Mouse (Mus musculus) forebrain, postnatal 0 days (tissue): ENCODE measurements around the gene Ano6. TPM values are rescaled to one million over a fixed set of nuclear protein-coding genes. Genes with fewer than 3 reads are reported as not detected.

Source experiments
- ATAC-seq: fragments of 200-750 bp; cut with Nextera tagmentation; 2 replicates; pipeline ENCODE4 v1.8.0; 2017; ENCODE audit warnings: mild to moderate bottlenecking, moderate library complexity
- DNase-seq: peaks from one replicate; pipeline ENCODE4 v3.0.0-alpha.2; 2015
- H3K27ac ChIP-seq: fragments of 300-500 bp; sonication (generic); 2 replicates; pipeline ENCODE4 v1.5.1; 2014; ENCODE audit warnings: low read depth, mild to moderate bottlenecking, antibody characterized with exemption, low read length, moderate library complexity, mixed read lengths
- H3K27me3 ChIP-seq: fragments of 300-500 bp; sonication (generic); 2 replicates; pipeline ENCODE4 v1.6.1; 2014; ENCODE audit warnings: mild to moderate bottlenecking, low read length, mixed read lengths; ENCODE audit not compliant: insufficient read depth
- H3K36me3 ChIP-seq: fragments of 300-500 bp; sonication (generic); 2 replicates; pipeline ENCODE4 v1.6.1; 2014; ENCODE audit warnings: mild to moderate bottlenecking, moderate library complexity; ENCODE audit not compliant: insufficient read depth
- H3K4me1 ChIP-seq: fragments of 300-500 bp; sonication (generic); 2 replicates; pipeline ENCODE4 v1.6.1; 2014; ENCODE audit warnings: antibody characterized with exemption; ENCODE audit not compliant: insufficient read depth
- H3K4me2 ChIP-seq: fragments of 300-500 bp; sonication (generic); 2 replicates; pipeline ENCODE4 v1.6.1; 2014; ENCODE audit warnings: low read depth, mild to moderate bottlenecking, moderate library complexity
- H3K4me3 ChIP-seq: fragments of 300-500 bp; sonication (generic); 2 replicates; pipeline ENCODE4 v1.5.1; 2014; ENCODE audit warnings: low read depth, low read length, mixed read lengths
- H3K9ac ChIP-seq: fragments of 300-500 bp; sonication (generic); 2 replicates; pipeline ENCODE4 v1.6.1; 2014; ENCODE audit warnings: mild to moderate bottlenecking
- H3K9me3 ChIP-seq: fragments of 300-500 bp; sonication (generic); 2 replicates; pipeline ENCODE4 v1.6.1; 2016; ENCODE audit warnings: low read length
- CTCF ChIP-seq: sonication (generic); IDR thresholded peaks from 2 replicates; pipeline ENCODE4 v1.5.1; 2016; ENCODE audit warnings: antibody characterized with exemption, control low read depth, low read depth
- WGBS: fragments of 180-500 bp; shearing (Covaris S2); extraction: QIAGEN DNeasy Blood & Tissue Kit; methylation state at CpG from one replicate; pipeline ENCODE4 v1.1.7; 2014; 5-methylcytosine and 5-hydroxymethylcytosine counted together
- polyA plus RNA-seq: library from polyadenylated mRNA; unstranded; fragments of >200 nt; fragmentation: Nextera tagmentation; extraction: Ambion mirVana; gene quantifications from 2 replicates; pipeline ENCODE4 v1.2.1, GENCODE M21; 2015
- total RNA-seq: library from RNA; depleted of rRNA; stranded (reverse); fragments of >200 nt; gene quantifications from 2 replicates; pipeline ENCODE4 v1.2.3, GENCODE M21; 2014

Gene Ano6
- total and polyA plus RNA-seq, 2 experiments from 2014 or later = 17.2 to 32.6 TPM

- Histone ChIP-seq H3K36me3 (no peaks in the 10 kb centered on the region), H3K4me1 (no peaks in the 10 kb centered on the region), H3K27ac (no peak overlapping the region), H3K4me2 (no peak overlapping the region), H3K4me3 (no peak overlapping the region), H3K9ac (no peak overlapping the region), H3K9me3 (no peaks in the 10 kb centered on the region), H3K27me3 (no peaks in the 10 kb centered on the region)
- peak; percentile 49 for TF ChIP-seq CTCF
- 78% methylated on average over 7 of the region's 7 CpGs for WGBS
- no peak for DNase-seq
- no peak for ATAC-seq
These were observed 22.8 kb upstream of the Ano6 start for GRCm38 (mm10) chr15:95767825-95768224.

- no peak overlapping the region for H3K4me3 ChIP-seq
- H3K27me3 ChIP-seq = no peaks in the 10 kb centered on the region
- TF ChIP-seq CTCF = no peak
- WGBS = 90% methylated on average over 5 of the region's 5 CpGs
- H3K36me3 ChIP-seq = no peaks in the 10 kb centered on the region
- H3K4me2 ChIP-seq = no peak overlapping the region
- no peaks in the 10 kb centered on the region for H3K4me1 ChIP-seq
- no peaks in the 10 kb centered on the region for H3K9me3 ChIP-seq
- no peak overlapping the region for H3K27ac ChIP-seq
- no peak for ATAC-seq
- no peak for DNase-seq
- no peak overlapping the region for H3K9ac ChIP-seq
These were observed 21.9 kb upstream of the Ano6 start for GRCm38 (mm10) chr15:95768703-95769102.

- no peak overlapping the region for H3K4me2 ChIP-seq
- no peak overlapping the region for H3K9ac ChIP-seq
- ATAC-seq = no peak
- no peak overlapping the region for H3K4me3 ChIP-seq
- H3K27me3 ChIP-seq = no peaks in the 10 kb centered on the region
- WGBS = 79% methylated on average over 4 of the region's 4 CpGs
- H3K9me3 ChIP-seq = no peaks in the 10 kb centered on the region
- H3K4me1 ChIP-seq = no peaks in the 10 kb centered on the region
- no peak for TF ChIP-seq CTCF
- DNase-seq = no peak
- H3K27ac ChIP-seq = no peak overlapping the region
- H3K36me3 ChIP-seq = no peaks in the 10 kb centered on the region
These were observed 21.1 kb upstream of the Ano6 start for GRCm38 (mm10) chr15:95769576-95769975.

- no peaks in the 10 kb centered on the region for H3K27me3 ChIP-seq
- WGBS = 97% methylated on average over 2 of the region's 2 CpGs
- no peaks in the 10 kb centered on the region for H3K36me3 ChIP-seq
- H3K4me2 ChIP-seq = no peak overlapping the region
- DNase-seq (no peak), ATAC-seq (no peak)
- no peak overlapping the region for H3K9ac ChIP-seq
- H3K27ac ChIP-seq = no peak overlapping the region
- no peaks in the 10 kb centered on the region for H3K4me1 ChIP-seq
- no peak for TF ChIP-seq CTCF
- no peak overlapping the region for H3K4me3 ChIP-seq
- H3K9me3 ChIP-seq = no peaks in the 10 kb centered on the region
These were observed 20.3 kb upstream of the Ano6 start for GRCm38 (mm10) chr15:95770307-95770706.

GRCm38 (mm10) chr15:95772374-95772773 is 18.3 kb upstream of the Ano6 start:
- Histone ChIP-seq H3K27ac (no peak overlapping the region), H3K36me3 (no peaks in the 10 kb centered on the region), H3K4me1 (no peaks in the 10 kb centered on the region), H3K4me3 (no peak overlapping the region), H3K4me2 (no peak overlapping the region), H3K27me3 (no peaks in the 10 kb centered on the region), H3K9me3 (no peaks in the 10 kb centered on the region), H3K9ac (no peak overlapping the region)
- WGBS = 57% methylated on average over 13 of the region's 13 CpGs
- ATAC-seq = no peak
- no peak for TF ChIP-seq CTCF
- no peak for DNase-seq

- H3K27ac ChIP-seq = no peak overlapping the region
- H3K4me2 ChIP-seq = no peak overlapping the region
- H3K4me3 ChIP-seq = no peak overlapping the region
- H3K9ac ChIP-seq = no peak overlapping the region
- WGBS = 33% methylated on average over 14 of the region's 14 CpGs
- no peaks in the 10 kb centered on the region for H3K4me1 ChIP-seq
- no peaks in the 10 kb centered on the region for H3K9me3 ChIP-seq
- H3K27me3 ChIP-seq = no peaks in the 10 kb centered on the region
- ATAC-seq (no peak), DNase-seq (peak; percentile 64)
- no peaks in the 10 kb centered on the region for H3K36me3 ChIP-seq
- TF ChIP-seq CTCF = peak; percentile 76
These were observed 17.5 kb upstream of the Ano6 start for GRCm38 (mm10) chr15:95772861-95773836.

- Histone ChIP-seq H3K4me3 (no peak overlapping the region), H3K4me2 (no peak overlapping the region), H3K27me3 (no peaks in the 10 kb centered on the region), H3K9ac (no peak overlapping the region), H3K9me3 (no peaks in the 10 kb centered on the region), H3K27ac (no peak overlapping the region), H3K36me3 (no peaks in the 10 kb centered on the region), H3K4me1 (no peaks in the 10 kb centered on the region)
- no peak for DNase-seq
- ATAC-seq = no peak
- no peak for TF ChIP-seq CTCF
- WGBS = 58% methylated on average over 6 of the region's 6 CpGs
These were observed 16.4 kb upstream of the Ano6 start for GRCm38 (mm10) chr15:95774197-95774596.
